Mouse (Mus musculus): Measurements from ENCODE around the gene Abca12.

The Abca12 gene

GRCm38 (mm10) chr1:71338548-71339340, 76.0 kb downstream of the Abca12 start:
- DNase-seq (ENCODE audit: low read depth): no peak

GRCm38 (mm10) chr1:71330349-71330748, 84.4 kb downstream of the Abca12 start:
- DNase-seq (ENCODE audit: low read depth): peak; percentile 6

GRCm38 (mm10) chr1:71312171-71312570, 102.5 kb downstream of the Abca12 start:
- no peak for DNase-seq (ENCODE audit: low read depth)

GRCm38 (mm10) chr1:71310614-71311013, 104.1 kb downstream of the Abca12 start:
- no peak for DNase-seq (ENCODE audit: low read depth)

GRCm38 (mm10) chr1:71307362-71307761, 107.3 kb downstream of the Abca12 start:
- no peak for DNase-seq (ENCODE audit: low read depth)

GRCm38 (mm10) chr1:71306196-71306595, 108.5 kb downstream of the Abca12 start:
- DNase-seq (ENCODE audit: low read depth): no peak

GRCm38 (mm10) chr1:71304588-71304987, 110.1 kb downstream of the Abca12 start:
- DNase-seq (ENCODE audit: low read depth): no peak

GRCm38 (mm10) chr1:71297021-71297420, 117.7 kb downstream of the Abca12 start:
- no peak for DNase-seq (ENCODE audit: low read depth)

- no peak for DNase-seq (ENCODE audit: low read depth)
Observed at GRCm38 (mm10) chr1:71296585-71296984, 118.1 kb downstream of the Abca12 start.

GRCm38 (mm10) chr1:71291917-71292316, 122.8 kb downstream of the Abca12 start:
- DNase-seq (ENCODE audit: low read depth): no peak

- peak; percentile 46 for DNase-seq (ENCODE audit: low read depth)
Observed at GRCm38 (mm10) chr1:71289511-71289910, 125.2 kb downstream of the Abca12 start.

GRCm38 (mm10) chr1:71276940-71277339, 137.8 kb downstream of the Abca12 start:
- no peak for DNase-seq (ENCODE audit: low read depth)

- no peak for DNase-seq (ENCODE audit: low read depth)
Observed at GRCm38 (mm10) chr1:71272550-71272949, 142.2 kb downstream of the Abca12 start.

GRCm38 (mm10) chr1:71272077-71272476, 142.6 kb downstream of the Abca12 start:
- DNase-seq (ENCODE audit: low read depth): no peak

- DNase-seq (ENCODE audit: low read depth): no peak
Observed at GRCm38 (mm10) chr1:71270083-71270482, 144.6 kb downstream of the Abca12 start.

GRCm38 (mm10) chr1:71266630-71267029, 148.1 kb downstream of the Abca12 start:
- DNase-seq (ENCODE audit: low read depth): no peak

- DNase-seq (ENCODE audit: low read depth): no peak
Observed at GRCm38 (mm10) chr1:71263532-71263931, 151.2 kb downstream of the Abca12 start.

- no peak for DNase-seq (ENCODE audit: low read depth)
Observed at GRCm38 (mm10) chr1:71244647-71245046, 170.1 kb downstream of the Abca12 start.

GRCm38 (mm10) chr1:71241396-71241795, 173.3 kb downstream of the Abca12 start:
- no peak for DNase-seq (ENCODE audit: low read depth)

GRCm38 (mm10) chr1:71239586-71239985, 175.1 kb downstream of the Abca12 start:
- DNase-seq (ENCODE audit: low read depth): no peak

GRCm38 (mm10) chr1:71235335-71235734, 179.4 kb downstream of the Abca12 start:
- no peak for DNase-seq (ENCODE audit: low read depth)

- no peak for DNase-seq (ENCODE audit: low read depth)
Observed at GRCm38 (mm10) chr1:71231211-71231610, 183.5 kb downstream of the Abca12 start.

- no peak for DNase-seq (ENCODE audit: low read depth)
Observed at GRCm38 (mm10) chr1:71203581-71203980, 211.1 kb downstream of the Abca12 start.

GRCm38 (mm10) chr1:71196191-71196590, 218.5 kb downstream of the Abca12 start:
- DNase-seq (ENCODE audit: low read depth): no peak
